Mouse (Mus musculus): ENCODE data around the gene Sf3b6. TPM values are rescaled to one million over a fixed set of nuclear protein-coding genes. Genes with fewer than 3 reads are reported as not detected.
A peak's percentile ranks its signal among the peaks of the same experiment; 100 is the strongest.
"Not testable (repeated sequence)": the region's sequence is repeated elsewhere in the genome, so short reads cannot be mapped to it uniquely, and the experiment has no call there.

Sf3b6 gene
- polyA plus RNA-seq (2015; fragmentation: Nextera tagmentation; extraction: Ambion mirVana) = 174 and 203 TPM in 2 replicates

DNA sequence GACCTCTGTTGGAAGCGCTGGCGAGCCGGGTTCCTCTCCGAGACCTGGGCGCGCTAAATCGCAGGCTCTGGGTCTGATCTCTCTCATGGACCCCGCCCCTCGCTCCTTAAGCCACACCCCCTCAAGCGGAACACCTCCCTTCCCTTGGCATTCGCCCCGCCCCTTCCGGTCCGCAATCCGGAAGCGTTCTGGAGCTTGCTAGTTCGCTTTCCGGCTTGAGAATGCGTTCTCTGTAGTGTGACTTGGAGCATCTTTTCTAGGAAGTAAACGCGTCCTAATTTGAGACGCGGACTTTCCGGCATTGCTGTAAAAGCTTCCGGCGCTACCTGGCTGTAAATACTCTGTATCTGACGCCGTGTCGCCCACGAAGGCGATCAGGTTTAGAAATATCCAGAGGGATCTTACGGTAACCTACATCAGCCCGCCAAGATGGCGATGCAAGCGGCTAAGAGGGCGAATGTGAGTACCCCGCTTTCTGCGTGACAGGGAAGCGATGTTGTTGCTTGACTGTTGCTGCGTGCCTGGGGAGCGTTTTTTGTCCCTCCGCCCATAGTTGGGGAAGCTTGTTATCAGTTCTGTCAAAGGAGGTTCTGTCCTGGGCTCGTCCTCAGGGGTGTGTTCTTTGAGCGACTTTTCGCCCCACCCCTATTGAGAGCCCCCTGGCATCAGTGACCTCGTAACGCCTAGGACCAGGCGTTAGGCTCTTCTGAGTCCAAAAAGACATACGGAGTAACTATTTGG is at the start of gene Sf3b6:
TSS of gene Sf3b6 (plus strand) at position 184 of the 741 bp plus-strand sequence.
- Histone ChIP-seq H3K27ac (replicated peaks) (peak within 1 kb of the TSS; percentile 85), H3K36me3 (peaks cover 15% of the 10 kb centered on the region), H3K9me3 (no peaks in the 10 kb centered on the region), H3K9ac (peak within 1 kb of the TSS; percentile 84), H3K4me3 (peak within 1 kb of the TSS; percentile 93), H3K4me2 (peak within 1 kb of the TSS; percentile 78), H3K4me1 (replicated peaks) (peaks cover 27% of the 10 kb centered on the region), H3K27me3 (no peaks in the 10 kb centered on the region)
- under 1% methylated on average over 49 of the region's 49 CpGs for WGBS
- peak; percentile 98 for ATAC-seq (ENCODE audit: low FRiP score, low read depth)

DNA sequence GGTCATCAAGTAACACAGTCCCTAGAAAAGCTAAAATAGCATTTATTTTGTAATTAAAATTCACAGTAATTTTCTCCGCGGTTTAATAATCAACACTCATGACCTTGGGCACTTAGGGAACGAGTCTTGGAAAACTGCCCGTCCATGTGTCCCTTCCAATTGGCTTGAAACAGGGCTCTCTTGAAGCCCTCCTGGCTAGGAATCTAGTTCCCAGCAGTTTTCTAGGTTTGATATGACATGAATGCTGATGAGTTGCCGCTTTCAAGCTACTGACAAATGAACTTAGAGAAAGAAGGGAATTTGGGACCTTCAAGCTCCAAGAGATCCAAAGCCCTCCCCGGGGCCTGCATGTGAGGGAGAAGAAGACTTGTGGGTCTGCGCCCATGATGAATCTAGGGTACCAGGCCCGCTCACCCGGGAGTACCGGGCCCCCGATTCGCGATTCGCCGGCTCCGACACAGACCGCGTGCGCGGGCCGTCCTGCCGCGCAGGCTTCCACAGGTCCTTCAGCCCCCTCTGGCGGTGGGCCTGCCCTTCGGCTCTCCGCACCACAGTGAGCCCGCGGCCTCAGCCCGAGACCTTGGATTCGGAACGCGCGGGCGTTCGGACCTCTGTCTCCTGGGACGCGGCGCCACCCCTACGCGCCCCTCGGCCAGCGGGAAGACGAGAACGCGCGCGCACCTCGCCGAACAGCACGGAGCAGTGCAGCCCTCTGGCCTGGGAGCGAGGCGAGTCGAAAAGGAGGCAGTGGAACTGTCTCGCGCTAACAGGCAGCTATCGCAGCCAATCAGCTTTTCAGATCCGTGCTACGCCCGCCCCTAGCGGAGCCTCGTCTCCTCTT is 48.6 kb upstream of the Sf3b6 start, which contains the start of the genes Pfn4 and Fam228b:
TSS of gene Pfn4 (plus strand) at position 531 of the 841 bp plus-strand sequence.
TSS of gene Fam228b (minus strand) at position 776 of the 841 bp plus-strand sequence.
- ATAC-seq (ENCODE audit: low FRiP score, low read depth) = peak; percentile 99
- Histone ChIP-seq H3K9me3 (no peaks in the 10 kb centered on the region), H3K9ac (peak within 1 kb of the TSS; percentile 80), H3K27ac (replicated peaks) (peak within 1 kb of the TSS; percentile 96), H3K36me3 (no peaks in the 10 kb centered on the region), H3K27me3 (no peaks in the 10 kb centered on the region), H3K4me1 (replicated peaks) (0 out of 2 replicates have a peak, but pooled peaks cover 4% of the 10 kb centered on the region), H3K4me2 (peak within 1 kb of the TSS; percentile 56), H3K4me3 (peak within 1 kb of the TSS; percentile 64)
- 2% methylated on average over 61 of the region's 61 CpGs for WGBS

DNA sequence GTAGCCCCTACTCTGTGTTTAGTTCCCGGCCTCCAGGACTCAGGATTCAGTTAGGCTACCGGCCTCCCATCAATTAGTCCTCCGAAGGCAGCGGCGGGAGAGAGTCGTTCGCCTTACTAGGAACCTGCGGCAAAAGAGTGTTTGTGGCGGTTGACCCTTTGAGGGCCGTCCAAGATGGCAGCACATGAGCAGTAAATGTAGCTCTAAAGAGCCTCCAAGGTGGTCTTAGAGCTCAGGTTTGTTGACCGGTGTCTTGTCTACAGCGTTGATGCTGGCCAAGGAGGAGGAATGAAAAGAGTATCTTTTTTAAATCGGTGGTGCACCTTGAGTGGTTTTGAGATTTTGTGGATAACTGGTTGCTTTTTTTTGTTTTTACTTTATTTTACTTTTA is 48.0 kb upstream of the Sf3b6 start:
- 17% methylated on average over 13 of the region's 13 CpGs for WGBS
- peak overlapping the region; percentile 96 for H3K27ac ChIP-seq (replicated peaks)
- no peaks in the 10 kb centered on the region for H3K9me3 ChIP-seq
- peak overlapping the region; percentile 80 for H3K9ac ChIP-seq
- peak; percentile 46 for ATAC-seq (ENCODE audit: low FRiP score, low read depth)
- H3K36me3 ChIP-seq = no peaks in the 10 kb centered on the region
- H3K4me3 ChIP-seq = peak overlapping the region; percentile 64
- peak overlapping the region; percentile 56 for H3K4me2 ChIP-seq
- H3K27me3 ChIP-seq = no peaks in the 10 kb centered on the region
- H3K4me1 ChIP-seq (replicated peaks) = 0 out of 2 replicates have a peak, but pooled peaks cover 4% of the 10 kb centered on the region

DNA sequence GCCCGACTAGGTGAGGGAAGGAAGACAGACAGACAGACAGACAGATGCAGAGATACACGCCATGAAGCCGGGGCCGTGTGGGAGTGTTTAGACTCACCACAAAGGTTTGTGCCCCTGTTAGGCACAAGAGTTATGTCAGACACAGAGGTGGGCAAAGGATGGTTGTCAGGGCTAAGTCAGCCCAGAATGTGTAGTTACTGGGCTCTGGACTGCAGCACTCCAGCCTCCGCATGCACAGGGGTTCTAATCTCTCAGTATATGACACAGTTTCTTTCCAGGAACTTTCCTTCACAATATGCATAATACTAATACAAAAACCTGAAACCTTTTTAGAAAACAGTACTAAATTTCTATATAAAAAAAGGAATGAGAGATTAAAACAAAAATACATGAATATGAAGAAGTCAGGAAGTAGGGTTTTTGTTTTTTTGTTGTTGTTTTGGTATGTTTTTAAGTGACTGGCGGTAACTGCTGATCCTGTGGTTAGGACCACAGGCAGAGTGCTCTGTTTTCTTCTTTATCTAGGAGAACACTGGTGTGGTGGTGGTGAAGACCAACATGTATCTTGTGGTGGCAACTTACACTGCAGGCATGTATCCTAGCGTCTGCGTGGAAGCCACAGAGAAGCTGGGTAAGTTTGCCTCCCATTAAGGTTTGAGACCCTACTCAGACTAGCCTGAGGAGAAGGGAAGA is 42.3 kb upstream of the Sf3b6 start:
- H3K36me3 ChIP-seq = no peaks in the 10 kb centered on the region
- ATAC-seq (ENCODE audit: low FRiP score, low read depth) = no peak
- H3K27ac ChIP-seq (replicated peaks) = no peak overlapping the region
- no peak overlapping the region for H3K4me3 ChIP-seq
- no peaks in the 10 kb centered on the region for H3K27me3 ChIP-seq
- WGBS = 93% methylated on average over 8 of the region's 8 CpGs
- no peak overlapping the region for H3K9ac ChIP-seq
- H3K4me2 ChIP-seq = no peak overlapping the region
- no peaks in the 10 kb centered on the region for H3K4me1 ChIP-seq (replicated peaks)
- H3K9me3 ChIP-seq = no peaks in the 10 kb centered on the region

DNA sequence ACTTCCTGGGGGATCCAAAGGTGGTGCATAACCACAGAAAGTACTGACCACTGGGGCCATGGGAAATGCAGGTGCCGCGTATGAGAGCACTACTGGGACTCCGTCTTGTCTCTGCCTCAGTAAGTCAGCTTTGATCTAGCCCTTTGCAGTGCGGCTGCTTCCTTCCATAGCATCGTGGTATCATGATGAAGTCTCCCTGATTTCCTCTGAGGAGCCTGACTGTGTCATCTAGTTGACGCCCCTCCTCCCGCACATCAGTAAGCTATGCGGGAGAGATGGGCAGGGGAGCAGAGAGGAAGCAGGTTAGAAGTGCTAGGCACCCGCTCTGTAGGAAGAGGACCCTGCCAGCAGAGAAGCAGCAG is 41.8 kb upstream of the Sf3b6 start:
- Histone ChIP-seq H3K27me3 (no peaks in the 10 kb centered on the region), H3K4me2 (no peak overlapping the region), H3K36me3 (no peaks in the 10 kb centered on the region), H3K9me3 (no peaks in the 10 kb centered on the region), H3K4me3 (no peak overlapping the region), H3K9ac (no peak overlapping the region), H3K4me1 (replicated peaks) (no peaks in the 10 kb centered on the region), H3K27ac (replicated peaks) (no peak overlapping the region)
- ATAC-seq (ENCODE audit: low FRiP score, low read depth) = no peak
- 85% methylated on average over 9 of the region's 9 CpGs for WGBS

DNA sequence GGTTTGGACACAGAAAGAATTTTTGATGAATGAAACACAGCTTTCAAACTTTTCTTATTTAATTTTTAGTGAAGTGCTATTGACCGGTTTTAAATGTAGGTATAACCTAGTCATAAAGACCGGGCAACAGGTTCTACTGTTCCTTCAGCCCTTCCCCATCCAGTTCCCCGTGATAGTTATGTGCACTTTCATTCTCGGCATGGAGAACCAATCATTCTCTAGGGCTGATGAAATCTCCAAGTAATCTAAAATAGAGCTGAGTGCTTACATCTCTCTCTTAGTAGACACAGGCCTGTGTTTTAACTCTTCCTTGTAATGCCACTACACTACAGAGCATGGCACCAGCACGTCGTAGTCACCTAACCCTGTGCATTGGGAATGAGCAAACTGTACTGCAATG is 39.6 kb upstream of the Sf3b6 start:
- 90% methylated on average over 6 of the region's 6 CpGs for WGBS
- no peaks in the 10 kb centered on the region for H3K36me3 ChIP-seq
- no peak overlapping the region for H3K4me2 ChIP-seq
- no peak for ATAC-seq (ENCODE audit: low FRiP score, low read depth)
- no peaks in the 10 kb centered on the region for H3K9me3 ChIP-seq
- H3K9ac ChIP-seq = no peak overlapping the region
- no peaks in the 10 kb centered on the region for H3K27me3 ChIP-seq
- H3K4me1 ChIP-seq (replicated peaks) = no peaks in the 10 kb centered on the region
- no peak overlapping the region for H3K27ac ChIP-seq (replicated peaks)
- no peak overlapping the region for H3K4me3 ChIP-seq

DNA sequence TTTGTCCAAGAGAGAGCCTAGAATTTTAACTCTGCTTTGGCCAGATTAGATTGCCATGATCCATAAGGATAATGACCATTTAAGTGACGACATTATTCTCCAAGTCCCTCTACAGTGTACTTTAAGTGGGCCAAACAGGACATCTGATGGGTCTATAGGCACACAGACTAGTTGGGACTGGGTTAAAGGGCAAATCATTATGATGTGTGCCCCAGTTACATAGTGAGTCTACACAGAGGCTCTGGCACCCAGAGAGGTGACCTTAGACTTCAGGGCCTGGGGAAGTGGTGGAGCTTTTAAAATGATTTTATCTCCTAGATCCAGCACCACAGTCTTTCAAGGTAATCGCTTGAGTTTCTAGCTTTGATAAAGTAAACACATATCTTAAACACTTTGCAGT is 37.1 kb upstream of the Sf3b6 start:
- 68% methylated on average over 2 of the region's 2 CpGs for WGBS
- Histone ChIP-seq H3K36me3 (no peaks in the 10 kb centered on the region), H3K4me1 (replicated peaks) (no peaks in the 10 kb centered on the region), H3K27me3 (no peaks in the 10 kb centered on the region), H3K4me3 (no peak overlapping the region), H3K9ac (no peak overlapping the region), H3K27ac (replicated peaks) (no peak overlapping the region), H3K9me3 (no peaks in the 10 kb centered on the region), H3K4me2 (no peak overlapping the region)
- ATAC-seq (ENCODE audit: low FRiP score, low read depth) = no peak

DNA sequence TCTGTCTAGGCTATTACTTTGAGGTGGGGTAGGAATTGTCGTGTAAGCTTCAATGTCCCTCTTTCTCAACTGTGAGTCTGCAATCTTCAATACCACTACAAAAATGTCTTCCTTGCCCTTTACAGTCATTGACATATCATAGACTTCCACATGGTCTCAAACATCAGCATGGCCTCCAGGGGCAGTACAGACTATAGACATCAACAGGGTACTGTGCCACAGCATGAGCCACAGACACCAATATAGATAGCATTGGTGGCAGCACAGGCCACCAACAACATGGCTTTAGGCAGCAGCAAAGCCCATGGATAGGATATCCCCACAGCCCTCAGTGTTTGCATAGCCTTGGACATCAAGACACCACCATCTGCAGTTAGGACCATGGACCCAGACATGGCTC is 36.1 kb upstream of the Sf3b6 start:
- H3K36me3 ChIP-seq = no peaks in the 10 kb centered on the region
- H3K9me3 ChIP-seq = no peaks in the 10 kb centered on the region
- H3K9ac ChIP-seq = no peak overlapping the region
- 89% methylated on average over 1 of the region's 1 CpGs for WGBS
- H3K4me1 ChIP-seq (replicated peaks) = no peaks in the 10 kb centered on the region
- H3K27ac ChIP-seq (replicated peaks) = no peak overlapping the region
- no peaks in the 10 kb centered on the region for H3K27me3 ChIP-seq
- ATAC-seq (ENCODE audit: low FRiP score, low read depth) = no peak
- H3K4me3 ChIP-seq = no peak overlapping the region
- H3K4me2 ChIP-seq = no peak overlapping the region

DNA sequence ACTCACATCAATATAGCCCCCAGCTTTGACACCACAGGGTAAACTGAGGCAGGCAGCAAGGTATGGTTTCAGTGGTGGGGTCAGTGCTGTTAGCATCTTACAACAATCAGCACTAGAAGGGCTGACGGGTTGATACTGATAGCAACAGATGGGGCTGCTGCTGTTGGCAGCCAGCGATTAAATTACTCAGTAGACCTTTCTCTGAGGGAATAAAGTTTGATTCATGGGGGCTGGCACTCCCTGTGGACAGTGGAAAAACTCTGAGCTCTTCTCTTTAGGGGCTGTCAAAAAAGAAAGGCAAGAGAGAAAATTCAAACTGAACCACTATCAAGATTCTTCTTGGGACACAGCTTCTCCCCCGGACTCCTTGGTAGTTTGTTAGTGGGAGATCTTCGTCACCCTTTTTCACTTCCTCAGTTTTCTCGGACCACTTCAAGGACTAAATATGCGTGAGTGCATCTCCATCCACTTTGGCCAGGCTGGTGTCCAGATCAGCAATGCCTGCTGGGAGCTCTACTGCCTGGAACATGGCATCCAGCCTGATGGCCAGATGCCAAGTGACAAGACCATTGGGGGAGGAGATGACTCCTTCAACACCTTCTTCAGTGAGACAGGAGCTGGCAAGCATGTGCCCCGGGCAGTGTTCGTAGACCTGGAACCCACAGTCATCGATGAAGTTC is 35.5 kb upstream of the Sf3b6 start:
- not testable (repeated sequence) for H3K27me3 ChIP-seq; H3K4me2 ChIP-seq; H3K9ac ChIP-seq; H3K4me3 ChIP-seq; ATAC-seq (ENCODE audit: low FRiP score, low read depth); H3K4me1 ChIP-seq (replicated peaks); H3K27ac ChIP-seq (replicated peaks); H3K9me3 ChIP-seq; H3K36me3 ChIP-seq
- WGBS = 91% methylated on average over 9 of the region's 9 CpGs

DNA sequence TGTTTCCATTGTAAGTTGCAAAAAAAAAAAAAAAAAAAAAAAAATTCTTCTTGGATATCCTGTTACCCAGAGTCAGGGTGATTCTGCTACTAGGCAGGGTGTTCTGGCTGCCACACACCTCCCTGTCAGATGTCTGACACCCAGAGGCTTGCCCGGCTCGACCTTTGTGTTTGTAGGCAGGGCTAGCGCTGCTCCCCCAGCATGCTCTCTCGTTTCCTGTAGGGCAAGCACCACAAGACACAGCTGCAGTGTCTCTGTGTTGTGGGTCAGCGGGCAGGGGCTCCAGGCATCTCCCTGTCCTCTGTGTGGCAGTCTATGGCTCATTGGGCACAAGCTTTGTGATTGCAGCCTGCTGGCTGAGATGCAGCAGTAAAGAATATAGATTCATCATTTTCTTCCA is 33.7 kb upstream of the Sf3b6 start:
- no peaks in the 10 kb centered on the region for H3K4me1 ChIP-seq (replicated peaks)
- H3K9me3 ChIP-seq = no peaks in the 10 kb centered on the region
- WGBS = 47% methylated on average over 5 of the region's 5 CpGs
- ATAC-seq (ENCODE audit: low FRiP score, low read depth) = no peak
- no peak overlapping the region for H3K9ac ChIP-seq
- no peak overlapping the region for H3K4me2 ChIP-seq
- no peaks in the 10 kb centered on the region for H3K27me3 ChIP-seq
- H3K27ac ChIP-seq (replicated peaks) = no peak overlapping the region
- H3K4me3 ChIP-seq = no peak overlapping the region
- H3K36me3 ChIP-seq = no peaks in the 10 kb centered on the region

DNA sequence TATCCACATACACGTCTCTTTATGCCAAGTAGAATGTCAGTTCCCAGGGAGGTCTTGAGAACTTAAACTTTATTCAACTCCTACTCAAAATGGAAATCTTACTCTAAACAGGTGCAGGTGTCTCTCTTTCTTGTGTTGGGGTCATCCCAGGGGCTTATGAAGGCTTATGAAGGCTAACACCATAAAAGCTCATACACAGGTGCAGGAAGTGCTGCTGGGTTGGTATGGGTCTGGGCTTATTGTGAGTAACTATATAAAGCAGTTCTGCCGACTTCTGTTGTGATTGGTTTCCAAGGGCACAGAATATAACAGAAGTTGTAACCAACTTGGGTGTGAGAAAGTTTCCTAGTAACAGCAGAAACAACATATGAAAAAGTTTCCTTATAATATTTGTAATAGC is 32.9 kb upstream of the Sf3b6 start:
- 74% methylated on average over 2 of the region's 2 CpGs for WGBS
- Histone ChIP-seq H3K9me3 (no peaks in the 10 kb centered on the region), H3K4me3 (no peak overlapping the region), H3K4me2 (no peak overlapping the region), H3K9ac (no peak overlapping the region), H3K4me1 (replicated peaks) (no peaks in the 10 kb centered on the region), H3K27me3 (no peaks in the 10 kb centered on the region), H3K36me3 (no peaks in the 10 kb centered on the region), H3K27ac (replicated peaks) (no peak overlapping the region)
- no peak for ATAC-seq (ENCODE audit: low FRiP score, low read depth)

Data from hindbrain, embryonic 15.5 days (tissue).